Mouse (Mus musculus): ENCODE results near the gene Lsm10.
"Not testable (repeated sequence)": the region's sequence is repeated elsewhere in the genome, so short reads cannot be mapped to it uniquely, and the experiment has no call there.

The Lsm10 gene

GRCm38 (mm10) chr4:126095622-126096430, 597 bp upstream of the Lsm10 start:
- DNase-seq (ENCODE audit: low spot score) = not testable (repeated sequence)

- no peak for DNase-seq (ENCODE audit: low spot score)
These were observed 1.4 kb downstream of the Lsm10 start for GRCm38 (mm10) chr4:126097711-126098253.

- no peak for DNase-seq (ENCODE audit: low spot score)
These were observed 2.9 kb downstream of the Lsm10 start for GRCm38 (mm10) chr4:126099365-126099764.

- no peak for DNase-seq (ENCODE audit: low spot score)
These were observed 4.3 kb downstream of the Lsm10 start for GRCm38 (mm10) chr4:126100764-126101163.

- no peak for DNase-seq (ENCODE audit: low spot score)
These were observed 5.8 kb downstream of the Lsm10 start for GRCm38 (mm10) chr4:126102061-126102841.

GRCm38 (mm10) chr4:126103057-126103581, 6.7 kb downstream of the Lsm10 start:
- peak; percentile 90 for DNase-seq (ENCODE audit: low spot score)

- peak; percentile 93 for DNase-seq (ENCODE audit: low spot score)
These were observed 7.2 kb downstream of the Lsm10 start, which contains the start of gene Stk40 for GRCm38 (mm10) chr4:126103590-126104068. Stk40 (plus strand) TSS chr4:126103957.

- DNase-seq (ENCODE audit: low spot score) = peak; percentile 39
These were observed 8.0 kb downstream of the Lsm10 start for GRCm38 (mm10) chr4:126104261-126105075.

GRCm38 (mm10) chr4:126105131-126105783, 8.8 kb downstream of the Lsm10 start:
- DNase-seq (ENCODE audit: low spot score) = no peak

GRCm38 (mm10) chr4:126108061-126108740, 11.8 kb downstream of the Lsm10 start:
- DNase-seq (ENCODE audit: low spot score) = no peak

- DNase-seq (ENCODE audit: low spot score) = no peak
These were observed 13.4 kb downstream of the Lsm10 start for GRCm38 (mm10) chr4:126109613-126110373.

- DNase-seq (ENCODE audit: low spot score) = peak; percentile 62
These were observed 14.1 kb downstream of the Lsm10 start for GRCm38 (mm10) chr4:126110374-126111152.

- DNase-seq (ENCODE audit: low spot score) = no peak
These were observed 14.7 kb downstream of the Lsm10 start for GRCm38 (mm10) chr4:126111153-126111549.

GRCm38 (mm10) chr4:126113243-126113642, 16.8 kb downstream of the Lsm10 start:
- no peak for DNase-seq (ENCODE audit: low spot score)

- DNase-seq (ENCODE audit: low spot score) = no peak
These were observed 17.5 kb downstream of the Lsm10 start for GRCm38 (mm10) chr4:126113943-126114342.

GRCm38 (mm10) chr4:126115411-126115810, 19.0 kb downstream of the Lsm10 start:
- no peak for DNase-seq (ENCODE audit: low spot score)

GRCm38 (mm10) chr4:126115871-126116521, 19.6 kb downstream of the Lsm10 start:
- no peak for DNase-seq (ENCODE audit: low spot score)

GRCm38 (mm10) chr4:126117116-126117515, 20.7 kb downstream of the Lsm10 start:
- DNase-seq (ENCODE audit: low spot score) = no peak
